Mouse (Mus musculus): ENCODE measurements at regions not wholly inside any gene's neighbourhood (a gene's known extent, or its start where the extent isn't known, plus 50 kb on each side); places are given as distances from the start of the nearest gene placed in this dataset.
"Not testable (repeated sequence)": the region's sequence is repeated elsewhere in the genome, so short reads cannot be mapped to it uniquely, and the experiment has no call there.

DNA sequence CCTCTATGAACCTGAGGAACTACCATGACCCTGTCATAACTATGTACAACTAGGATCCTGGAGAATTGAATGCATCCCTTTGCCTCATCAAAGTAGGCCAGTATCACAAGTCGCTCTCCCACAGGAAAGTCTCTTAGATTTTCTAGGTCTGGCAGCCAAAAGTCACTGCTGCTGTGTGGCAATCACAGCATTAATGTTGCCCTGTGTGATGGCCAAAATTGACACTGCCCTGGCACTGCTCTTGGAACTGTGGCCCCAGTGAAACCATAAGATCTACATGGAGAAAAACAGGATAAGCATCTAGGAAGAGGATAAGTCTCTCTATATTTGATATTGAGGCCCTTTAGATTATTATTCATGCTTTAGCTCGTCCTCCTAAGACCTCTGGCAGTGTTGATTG, 465.7 kb downstream of the Adam6a start:
- no peak for DNase-seq (ENCODE audit: low spot score)

DNA sequence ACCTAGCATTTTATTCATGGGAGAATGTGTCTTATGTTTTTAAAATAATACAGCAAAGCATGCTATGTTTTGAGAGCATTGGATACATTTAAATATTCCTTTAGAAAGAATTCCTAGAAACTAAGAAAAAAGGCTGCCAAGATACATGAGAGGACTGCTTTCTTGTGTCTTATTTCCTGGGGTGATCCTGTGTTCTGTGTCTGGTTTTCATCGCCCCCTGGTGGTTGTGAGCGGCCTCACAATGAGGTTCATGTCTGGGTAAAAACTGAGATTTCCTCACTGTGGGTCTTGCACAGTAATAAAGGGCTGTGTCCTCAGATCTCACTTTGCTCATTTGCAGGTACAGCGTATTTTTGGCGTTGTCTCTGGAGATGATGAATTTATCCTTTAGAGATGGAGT, 469.2 kb downstream of the Adam6a start:
- not testable (repeated sequence) for DNase-seq (ENCODE audit: low spot score)

DNA sequence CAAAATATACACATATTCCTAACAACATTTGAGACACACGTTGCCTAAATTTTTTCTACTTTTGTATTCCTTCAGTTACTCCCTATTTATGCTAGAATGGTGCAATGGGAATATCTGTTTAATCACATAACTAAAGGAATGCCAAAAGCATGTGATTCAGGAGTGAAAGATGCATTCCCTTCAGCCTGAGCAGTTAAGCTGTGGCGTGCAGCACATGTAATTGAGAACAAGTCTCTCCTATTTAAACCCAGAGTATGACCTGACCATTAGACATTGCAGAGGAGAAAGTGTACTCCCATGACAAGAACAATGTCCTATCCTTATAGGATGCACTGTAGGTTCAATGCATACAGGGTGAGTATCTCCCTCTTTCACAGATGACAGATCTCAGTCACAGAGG, 493.3 kb downstream of the Adam6a start:
- not testable (repeated sequence) for DNase-seq (ENCODE audit: low spot score)

DNA sequence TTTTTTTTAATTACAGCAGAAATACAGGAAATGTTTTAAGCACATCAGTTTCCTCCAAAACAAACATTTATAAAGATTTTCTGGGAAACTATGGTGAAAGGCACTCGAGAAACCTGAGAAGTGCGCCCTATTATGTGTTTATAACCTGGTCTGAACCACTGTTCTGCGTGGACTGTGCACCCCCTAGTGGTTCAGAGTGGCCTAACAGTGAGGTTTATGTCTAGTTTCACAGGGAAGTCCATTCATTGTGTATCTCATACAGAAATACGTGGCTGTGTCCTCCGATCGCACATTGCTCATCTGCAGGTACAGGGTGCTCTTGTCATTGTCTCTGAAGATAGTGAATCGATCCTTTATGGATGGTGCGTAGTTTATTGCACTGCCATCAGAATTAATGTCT, 504.3 kb downstream of the Adam6a start:
- not testable (repeated sequence) for DNase-seq (ENCODE audit: low spot score)

DNA sequence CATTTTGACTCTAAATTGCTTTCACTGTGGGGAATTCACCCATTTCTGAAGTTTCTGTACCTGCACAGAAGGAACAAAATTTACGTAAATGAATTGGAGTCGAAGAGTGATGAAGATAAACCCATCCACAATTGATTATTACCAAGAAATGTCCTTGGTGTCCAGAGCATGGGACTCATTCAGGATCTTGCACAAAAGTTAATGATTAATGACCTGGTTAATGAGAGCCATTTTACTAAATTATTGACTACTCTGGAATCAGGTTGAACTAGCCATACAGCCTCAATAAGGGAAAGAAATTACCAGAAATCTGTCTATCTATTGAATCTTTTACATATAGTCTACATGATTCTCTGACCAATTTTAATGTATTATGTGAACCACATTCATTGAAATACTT, 509.6 kb downstream of the Adam6a start:
- no peak for DNase-seq (ENCODE audit: low spot score)

DNA sequence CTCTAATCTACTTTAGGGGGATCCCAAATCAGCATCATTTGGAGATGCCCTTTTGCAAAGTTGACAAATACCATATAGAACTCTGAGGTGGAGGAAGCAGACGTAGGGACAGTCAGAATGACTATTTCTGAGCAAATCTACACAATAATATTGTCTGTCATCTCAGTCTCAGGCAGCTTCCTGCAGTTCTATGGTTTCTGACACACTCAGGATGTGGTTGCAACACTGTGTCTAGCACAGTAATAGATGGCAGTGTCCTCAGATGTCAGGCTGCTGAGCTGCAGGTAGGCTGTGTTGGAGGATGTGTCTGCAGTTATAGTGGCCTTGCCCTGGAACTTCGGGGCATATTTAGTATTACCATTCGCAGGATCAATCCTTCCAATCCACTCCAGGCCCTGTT, 515.9 kb downstream of the Adam6a start:
- no peak for DNase-seq (ENCODE audit: low spot score)

DNA sequence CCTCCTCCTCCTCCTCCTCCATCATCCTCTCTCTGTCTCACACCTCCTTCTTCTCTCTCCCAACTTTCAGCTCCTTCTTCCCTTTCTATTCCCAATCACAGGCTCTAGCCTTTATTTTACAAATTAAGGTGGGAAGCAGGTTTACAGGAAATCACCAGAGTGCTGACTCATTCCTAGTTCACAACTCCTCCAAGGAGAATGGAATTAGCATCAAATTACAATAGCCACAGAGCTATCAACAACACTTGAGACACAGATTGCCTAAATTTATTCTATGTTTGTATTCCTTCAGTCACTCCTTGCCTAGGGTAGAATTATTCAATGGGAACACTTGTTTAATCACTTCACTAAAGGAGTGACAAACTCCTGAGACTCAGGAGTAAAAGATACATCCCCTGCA, 523.5 kb downstream of the Adam6a start:
- DNase-seq (ENCODE audit: low spot score), result no peak

DNA sequence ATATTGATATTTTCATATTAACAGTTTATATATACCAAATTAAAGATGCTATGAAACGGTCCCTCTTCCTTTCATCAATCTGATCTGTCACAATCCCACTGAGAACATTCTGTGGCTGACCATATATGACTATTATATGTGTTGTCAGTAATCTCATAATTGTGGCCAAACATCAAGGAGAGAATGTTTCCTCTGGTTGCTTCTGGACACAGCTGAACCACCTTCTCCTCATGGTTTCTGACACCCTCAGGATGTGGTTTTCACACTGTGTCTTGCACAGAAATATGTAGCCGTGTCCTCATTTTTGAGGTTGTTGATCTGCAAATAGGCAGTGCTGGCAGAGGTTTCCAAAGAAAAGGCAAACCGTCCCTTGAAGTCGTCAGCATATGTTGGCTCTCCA, 565.0 kb downstream of the Adam6a start:
- DNase-seq (ENCODE audit: low spot score), result not testable (repeated sequence)

DNA sequence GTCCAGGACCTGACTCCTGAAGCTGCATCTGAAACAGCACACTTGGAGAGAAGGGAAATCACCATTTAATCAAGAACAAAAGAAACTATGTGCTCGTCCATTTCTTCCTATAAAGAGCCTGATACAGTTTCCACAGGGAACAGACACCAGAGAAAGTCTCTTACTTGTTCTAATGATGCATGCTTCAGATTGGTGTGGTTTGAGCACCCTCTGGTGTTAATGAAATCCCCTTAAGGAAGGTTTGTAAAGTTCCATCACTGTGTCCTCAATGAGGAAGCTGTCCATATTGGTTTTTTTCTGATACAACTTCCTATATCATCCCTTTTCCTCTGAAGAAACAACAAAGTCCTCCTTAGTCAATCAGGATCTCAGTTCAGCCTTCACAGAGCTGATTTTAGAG, 591.2 kb downstream of the Adam6a start:
- no peak for DNase-seq (ENCODE audit: low spot score)

DNA sequence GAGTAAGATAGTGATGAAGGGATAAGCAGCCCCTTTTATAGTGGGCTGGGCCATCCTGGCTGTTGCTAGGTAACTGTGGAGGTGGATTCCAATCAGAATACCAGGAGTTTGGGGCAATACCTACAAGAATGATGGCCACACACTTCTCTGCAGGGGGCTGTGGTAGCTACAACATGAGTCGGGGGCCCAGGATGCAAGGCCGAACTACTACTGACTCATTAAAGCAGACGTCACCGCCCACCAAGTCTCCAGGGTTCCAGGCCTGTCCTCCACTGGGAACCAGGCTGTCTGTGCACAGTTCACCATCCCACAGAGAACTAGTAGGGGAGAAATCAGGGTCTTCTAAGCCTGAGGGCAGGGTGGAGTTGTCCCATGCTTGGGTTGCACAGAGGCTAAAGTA, 605.1 kb downstream of the Adam6a start:
- DNase-seq (ENCODE audit: low spot score), result no peak

DNA sequence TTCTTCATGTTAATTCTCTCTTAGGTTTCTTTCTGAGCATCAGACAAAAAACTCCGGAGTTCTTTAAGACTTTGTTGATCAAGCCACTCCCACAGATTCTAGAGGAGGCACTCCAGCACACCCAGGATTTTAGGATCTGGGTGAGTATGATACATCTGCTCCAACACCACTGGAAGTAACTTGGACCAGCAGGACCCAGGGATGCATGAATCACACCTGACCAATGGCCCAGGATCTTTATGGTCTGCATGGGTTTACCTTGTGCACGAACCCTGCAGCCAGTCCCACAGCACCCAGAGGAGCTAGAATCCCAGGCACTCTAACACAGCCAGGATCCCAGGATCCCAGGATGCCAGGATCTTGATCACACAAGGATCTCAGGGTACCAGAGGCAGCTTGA, 628.6 kb downstream of the Adam6a start:
- DNase-seq (ENCODE audit: low spot score), result no peak

DNA sequence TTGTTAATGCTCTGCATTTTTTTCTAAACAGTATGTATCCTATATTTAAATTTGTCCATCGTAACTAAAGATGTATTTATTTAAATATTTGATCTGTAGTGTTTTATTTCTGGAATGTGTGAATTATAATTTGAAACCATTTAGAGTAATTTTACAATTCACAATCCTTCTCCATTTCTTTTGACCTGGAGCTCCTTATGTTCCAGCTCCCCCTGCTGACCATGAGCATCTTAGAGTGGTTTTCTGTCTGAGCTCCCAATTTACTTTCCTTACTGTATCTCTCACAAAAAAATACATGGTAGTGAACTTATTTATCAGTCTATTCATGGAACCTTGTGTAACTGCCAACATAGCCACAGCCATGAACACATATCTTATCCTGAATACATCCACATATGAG, 655.8 kb downstream of the Adam6a start:
- no peak for DNase-seq (ENCODE audit: low spot score)

DNA sequence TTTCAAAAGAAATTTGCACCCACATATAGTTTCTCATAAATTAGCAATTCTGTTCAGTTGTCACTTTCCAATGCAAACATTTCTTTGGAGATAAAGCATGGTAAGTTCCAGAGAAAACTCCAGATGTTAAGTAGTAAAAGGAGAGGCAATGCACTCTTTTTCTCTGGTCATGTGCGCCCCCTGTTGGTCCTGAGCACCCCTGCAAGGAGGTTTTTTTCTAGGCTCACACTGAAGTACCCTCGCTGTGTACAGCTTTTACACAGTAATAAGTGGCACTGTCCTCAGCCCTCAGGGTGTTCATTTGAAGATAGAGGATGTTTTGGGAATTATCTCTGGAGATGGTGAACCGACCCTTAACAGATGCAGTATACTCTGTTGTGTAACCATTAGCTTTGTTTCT, 678.8 kb downstream of the Adam6a start:
- DNase-seq (ENCODE audit: low spot score), result no peak
